Mouse (Mus musculus): ENCODE data around the gene Nup62. TPM values are rescaled to one million over a fixed set of nuclear protein-coding genes. Genes with fewer than 3 reads are reported as not detected.

The Nup62 gene
- polyA plus RNA-seq, 1 experiment = 59.4 TPM

GRCm38 (mm10) chr7:44808927-44809326, 7.0 kb upstream of the Nup62 start:
- no peak overlapping the region for H3K4me3 ChIP-seq (replicated peaks)
- peaks cover 33% of the 10 kb centered on the region for H3K36me3 ChIP-seq (replicated peaks; ENCODE audit: low read length)
- peaks cover 21% of the 10 kb centered on the region for H3K27me3 ChIP-seq (replicated peaks)
- TF ChIP-seq GATA1 (IDR thresholded peaks at IDR 0.05; ENCODE audit: borderline replicate concordance, low read length) (no peak), FLI1 (IDR thresholded peaks at IDR 0.05; ENCODE audit: low read length) (no peak)
- H3K4me1 ChIP-seq = peaks cover 38% of the 10 kb centered on the region
- H3K9me3 ChIP-seq = no peaks in the 10 kb centered on the region

GRCm38 (mm10) chr7:44809466-44809865, 6.4 kb upstream of the Nup62 start:
- H3K4me3 ChIP-seq (replicated peaks) = no peak overlapping the region
- TF ChIP-seq GATA1 (IDR thresholded peaks at IDR 0.05; ENCODE audit: borderline replicate concordance, low read length) (no peak), FLI1 (IDR thresholded peaks at IDR 0.05; ENCODE audit: low read length) (no peak)
- H3K9me3 ChIP-seq = no peaks in the 10 kb centered on the region
- H3K27me3 ChIP-seq (replicated peaks) = peaks cover 17% of the 10 kb centered on the region
- peaks cover 43% of the 10 kb centered on the region for H3K4me1 ChIP-seq
- peaks cover 38% of the 10 kb centered on the region for H3K36me3 ChIP-seq (replicated peaks; ENCODE audit: low read length)

- H3K4me3 ChIP-seq (replicated peaks) = no peak overlapping the region
- H3K27me3 ChIP-seq (replicated peaks) = peaks cover 10% of the 10 kb centered on the region
- TF ChIP-seq FLI1 (IDR thresholded peaks at IDR 0.05; ENCODE audit: low read length) (no peak), GATA1 (IDR thresholded peaks at IDR 0.05; ENCODE audit: borderline replicate concordance, low read length) (no peak)
- peaks cover 45% of the 10 kb centered on the region for H3K36me3 ChIP-seq (replicated peaks; ENCODE audit: low read length)
- no peaks in the 10 kb centered on the region for H3K9me3 ChIP-seq
- H3K4me1 ChIP-seq = peaks cover 52% of the 10 kb centered on the region
Observed at GRCm38 (mm10) chr7:44810365-44810764, 5.5 kb upstream of the Nup62 start.

GRCm38 (mm10) chr7:44810819-44811557, 4.9 kb upstream of the Nup62 start:
- no peak for TF ChIP-seq GATA1 (IDR thresholded peaks at IDR 0.05; ENCODE audit: borderline replicate concordance, low read length)
- TF ChIP-seq FLI1 (IDR thresholded peaks at IDR 0.05; ENCODE audit: low read length) = no peak
- Histone ChIP-seq H3K36me3 (replicated peaks; ENCODE audit: low read length) (peaks cover 45% of the 10 kb centered on the region), H3K27me3 (replicated peaks) (peaks cover 4% of the 10 kb centered on the region), H3K9me3 (no peaks in the 10 kb centered on the region), H3K4me3 (replicated peaks) (no peak overlapping the region), H3K4me1 (peaks cover 55% of the 10 kb centered on the region)

- TF ChIP-seq FLI1 (IDR thresholded peaks at IDR 0.05; ENCODE audit: low read length) (no peak), GATA1 (IDR thresholded peaks at IDR 0.05; ENCODE audit: borderline replicate concordance, low read length) (no peak)
- H3K36me3 ChIP-seq (replicated peaks; ENCODE audit: low read length) = peaks cover 45% of the 10 kb centered on the region
- H3K9me3 ChIP-seq = no peaks in the 10 kb centered on the region
- no peaks in the 10 kb centered on the region for H3K27me3 ChIP-seq (replicated peaks)
- peak overlapping the region; percentile 50 for H3K4me3 ChIP-seq (replicated peaks)
- peaks cover 54% of the 10 kb centered on the region for H3K4me1 ChIP-seq
Observed at GRCm38 (mm10) chr7:44812651-44813325, 3.1 kb upstream of the Nup62 start.

GRCm38 (mm10) chr7:44813985-44814384, 1.9 kb upstream of the Nup62 start:
- TF ChIP-seq GATA1 (IDR thresholded peaks at IDR 0.05; ENCODE audit: borderline replicate concordance, low read length) (no peak), FLI1 (IDR thresholded peaks at IDR 0.05; ENCODE audit: low read length) (no peak)

GRCm38 (mm10) chr7:44814423-44814822, 1.5 kb upstream of the Nup62 start:
- TF ChIP-seq GATA1 (IDR thresholded peaks at IDR 0.05; ENCODE audit: borderline replicate concordance, low read length) (no peak), FLI1 (IDR thresholded peaks at IDR 0.05; ENCODE audit: low read length) (no peak)
- Histone ChIP-seq H3K27me3 (replicated peaks) (no peaks in the 10 kb centered on the region), H3K4me1 (peaks cover 59% of the 10 kb centered on the region), H3K36me3 (replicated peaks; ENCODE audit: low read length) (peaks cover 55% of the 10 kb centered on the region), H3K9me3 (no peaks in the 10 kb centered on the region), H3K4me3 (replicated peaks) (peak overlapping the region; percentile 98)

More at GRCm38 (mm10) chr7:44813985-44814384, 1.9 kb upstream of the Nup62 start:
- no peaks in the 10 kb centered on the region for H3K9me3 ChIP-seq
- no peak overlapping the region for H3K4me3 ChIP-seq (replicated peaks)
- H3K27me3 ChIP-seq (replicated peaks) = no peaks in the 10 kb centered on the region
- H3K36me3 ChIP-seq (replicated peaks; ENCODE audit: low read length) = peaks cover 53% of the 10 kb centered on the region
- peaks cover 59% of the 10 kb centered on the region for H3K4me1 ChIP-seq

GRCm38 (mm10) chr7:44814952-44815553, 835 bp upstream of the Nup62 start:
- H3K4me3 ChIP-seq (replicated peaks) = peak overlapping the region; percentile 98
- H3K36me3 ChIP-seq (replicated peaks; ENCODE audit: low read length) = peaks cover 61% of the 10 kb centered on the region
- H3K4me1 ChIP-seq = peaks cover 63% of the 10 kb centered on the region
- no peaks in the 10 kb centered on the region for H3K27me3 ChIP-seq (replicated peaks)
- TF ChIP-seq FLI1 (IDR thresholded peaks at IDR 0.05; ENCODE audit: low read length) = no peak
- TF ChIP-seq GATA1 (IDR thresholded peaks at IDR 0.05; ENCODE audit: borderline replicate concordance, low read length) = no peak
- no peaks in the 10 kb centered on the region for H3K9me3 ChIP-seq

GRCm38 (mm10) chr7:44816470-44817021, 658 bp downstream of the Nup62 start, which contains the start of gene Atf5:
Gene Atf5 (minus strand): TSS chr7:44816658.
- Histone ChIP-seq H3K36me3 (replicated peaks; ENCODE audit: low read length) (peaks cover 66% of the 10 kb centered on the region), H3K4me1 (peaks cover 72% of the 10 kb centered on the region)

More at GRCm38 (mm10) chr7:44816470-44817021, 658 bp downstream of the Nup62 start, which contains the start of gene Atf5:
- H3K9me3 ChIP-seq = no peaks in the 10 kb centered on the region
- TF ChIP-seq FLI1 (IDR thresholded peaks at IDR 0.05; ENCODE audit: low read length) = no peak
- no peak for TF ChIP-seq GATA1 (IDR thresholded peaks at IDR 0.05; ENCODE audit: borderline replicate concordance, low read length)
- H3K4me3 ChIP-seq (replicated peaks) = peak within 1 kb of the TSS; percentile 98
- no peaks in the 10 kb centered on the region for H3K27me3 ChIP-seq (replicated peaks)
